Mouse (Mus musculus) neutrophil, adult 5-6 weeks (primary cell): ENCODE results near the gene Gm20503. TPM values are rescaled to one million over a fixed set of nuclear protein-coding genes. Genes with fewer than 3 reads are reported as not detected.

ENCODE experiments used
- ATAC-seq: fragments of 151-379, 151-347 bp; 2 replicates; pipeline ENCODE4 v1.8.0; 2017; ENCODE audit warnings: mild to moderate bottlenecking, moderate TSS enrichment; ENCODE audit not compliant: insufficient number of reproducible peaks, poor library complexity, low FRiP score, severe bottlenecking; ENCODE audit errors: extremely low read depth
- total RNA-seq: library from RNA; stranded (forward); fragments of 200-1000 nt; gene quantifications from 2 replicates; pipeline ENCODE4 v1.2.3, GENCODE M21; 2017

The Gm20503 gene
- total RNA-seq, 1 experiment from 2014 or later = not detected

- no peak for ATAC-seq
These were observed 54.9 kb downstream of the Gm20503 start for GRCm38 (mm10) chr4:59057929-59058328.

DNA sequence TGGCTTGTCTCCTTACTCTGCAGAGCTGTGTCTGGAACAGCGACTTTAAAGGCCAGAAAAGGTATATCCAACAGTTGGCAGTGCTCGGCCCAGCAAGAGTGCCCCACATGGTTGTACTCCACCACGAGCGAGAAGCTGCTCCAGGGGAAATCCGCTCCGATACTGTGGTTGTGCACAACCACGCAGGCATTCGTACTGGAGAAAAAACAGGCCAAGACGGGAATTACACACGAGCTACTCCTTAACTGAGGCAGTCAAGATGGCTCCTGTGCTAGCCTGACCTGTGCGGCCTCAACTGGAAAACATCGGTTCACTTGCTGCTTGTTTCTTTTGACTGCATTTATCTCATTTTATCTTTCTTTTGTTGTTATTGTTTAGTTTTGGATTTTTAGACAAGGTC lies 59.5 kb downstream of the Gm20503 start:
- ATAC-seq = no peak

DNA sequence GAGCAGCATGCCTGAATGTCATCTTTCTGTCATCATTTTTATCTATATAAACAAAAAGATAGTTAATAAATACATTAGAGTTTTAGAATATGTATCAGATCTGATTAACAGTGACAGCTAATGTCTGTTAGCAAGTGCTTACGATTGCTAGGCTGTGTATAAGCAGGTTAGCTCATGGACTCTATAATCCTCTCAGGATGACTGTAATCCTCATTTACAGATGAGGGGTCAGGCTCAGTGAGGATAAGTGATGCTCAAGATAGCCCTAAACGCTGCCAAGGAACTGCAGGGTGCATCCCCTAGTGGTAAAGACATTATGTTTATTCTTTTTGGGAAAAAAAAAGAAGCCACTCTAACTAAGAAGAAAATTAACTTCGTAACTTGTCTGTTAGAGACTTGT lies 66.3 kb downstream of the Gm20503 start:
- ATAC-seq = no peak

- ATAC-seq = no peak
These were observed 80.4 kb downstream of the Gm20503 start for GRCm38 (mm10) chr4:59083430-59083829.

GRCm38 (mm10) chr4:59089391-59089790 lies 86.4 kb downstream of the Gm20503 start:
- ATAC-seq = no peak

Other genes starting within 250 kb of the Gm20503 start
- 0.12 TPM in 1 of 2 replicates, not detected in the other for gene Olfr267, start 215.5 kb upstream of the Gm20503 start, total RNA-seq
- 62.5 and 75.9 TPM in 2 replicates for gene Ecpas, start 90.5 kb upstream of the Gm20503 start, total RNA-seq
- gene Zkscan16, start 59.6 kb upstream of the Gm20503 start, total RNA-seq = 0.74 and 0.81 TPM in 2 replicates
- gene Ptgr1, start 16.1 kb upstream of the Gm20503 start, total RNA-seq = 0.47 and 0.61 TPM in 2 replicates
- gene Dnajc25, start 8.1 kb upstream of the Gm20503 start, total RNA-seq = 6.6 and 8.6 TPM in 2 replicates
- 48.6 and 51.3 TPM in 2 replicates for gene Gng10, start 31.9 kb downstream of the Gm20503 start, total RNA-seq
- not detected in 2 replicates for gene AI481877, start 135.8 kb downstream of the Gm20503 start, total RNA-seq
- gene Ugcg, start 186.0 kb downstream of the Gm20503 start, total RNA-seq = 105 and 120 TPM in 2 replicates